Mouse (Mus musculus): ENCODE data around the gene Psme1.

Psme1 gene

DNA sequence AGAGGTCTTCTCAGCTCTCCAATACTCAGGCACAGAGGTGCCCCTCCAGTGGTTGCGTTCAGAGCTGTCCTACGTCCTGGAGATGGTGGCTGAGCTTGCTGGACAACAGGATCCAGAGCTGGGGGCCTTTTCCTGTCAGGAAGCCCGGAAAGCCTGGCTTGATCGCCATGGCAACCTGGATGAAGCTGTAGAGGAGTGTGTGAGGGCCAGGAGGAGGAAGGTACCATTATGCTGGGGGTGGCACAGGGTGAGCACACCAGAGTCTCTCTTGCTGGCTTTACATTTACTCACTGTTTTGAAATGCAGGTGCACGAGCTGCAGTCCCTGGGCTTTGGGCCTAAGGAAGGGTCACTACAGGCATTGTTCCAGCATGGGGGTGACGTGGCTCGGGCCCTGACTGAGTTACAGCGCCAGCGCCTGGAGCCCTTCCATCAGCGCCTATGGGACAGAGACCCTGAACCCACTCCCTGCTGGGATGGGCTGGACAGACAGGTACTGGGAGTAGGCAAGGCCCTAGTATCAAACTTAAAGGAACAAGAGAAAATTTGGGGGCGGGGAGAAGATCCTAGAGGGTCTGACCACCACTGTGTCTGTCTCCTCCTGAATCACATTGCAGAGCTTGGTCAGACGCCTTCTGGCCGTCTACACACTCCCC lies 18.2 kb downstream of the Psme1 start:
- DNase-seq (ENCODE audit: extremely low read depth, low read depth, low spot score) = no peak

DNA sequence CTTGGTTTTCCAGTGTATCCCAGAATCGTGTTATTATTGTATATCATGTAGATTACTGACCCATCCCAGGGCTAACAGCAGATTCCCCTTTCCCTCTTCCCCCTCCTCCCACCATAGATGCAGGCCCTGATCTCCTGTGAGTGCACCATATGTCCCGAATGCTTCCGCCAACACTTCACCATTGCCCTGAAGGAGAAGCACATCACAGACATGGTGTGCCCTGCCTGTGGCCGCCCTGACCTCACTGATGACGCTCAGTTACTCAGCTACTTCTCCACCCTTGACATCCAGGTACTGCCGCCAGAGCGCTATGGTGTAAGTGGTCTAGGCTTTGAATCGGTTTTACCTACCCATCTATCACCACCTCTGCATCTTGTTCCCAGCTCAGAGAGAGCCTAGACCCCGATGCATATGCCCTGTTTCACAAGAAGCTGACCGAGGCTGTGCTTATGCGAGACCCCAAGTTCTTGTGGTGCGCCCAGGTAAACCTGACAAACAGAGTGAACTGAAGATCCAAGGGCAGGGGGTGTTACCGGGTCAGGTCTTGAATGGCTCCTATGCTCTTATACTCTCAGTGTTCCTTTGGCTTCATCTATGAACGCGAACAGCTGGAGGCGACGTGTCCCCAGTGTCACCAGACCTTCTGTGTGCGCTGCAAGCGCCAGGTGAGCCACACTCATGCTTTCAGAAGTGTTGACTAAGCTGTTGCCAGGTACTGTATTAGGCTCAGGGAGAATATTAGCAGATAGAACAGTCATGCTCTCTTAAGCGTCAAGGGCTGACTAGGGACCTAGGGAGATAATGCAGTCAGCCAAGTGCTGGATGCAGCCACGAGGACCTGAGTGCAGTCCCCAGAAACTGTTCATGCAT lies 20.8 kb downstream of the Psme1 start:
- DNase-seq (ENCODE audit: extremely low read depth, low read depth, low spot score) = no peak

DNA sequence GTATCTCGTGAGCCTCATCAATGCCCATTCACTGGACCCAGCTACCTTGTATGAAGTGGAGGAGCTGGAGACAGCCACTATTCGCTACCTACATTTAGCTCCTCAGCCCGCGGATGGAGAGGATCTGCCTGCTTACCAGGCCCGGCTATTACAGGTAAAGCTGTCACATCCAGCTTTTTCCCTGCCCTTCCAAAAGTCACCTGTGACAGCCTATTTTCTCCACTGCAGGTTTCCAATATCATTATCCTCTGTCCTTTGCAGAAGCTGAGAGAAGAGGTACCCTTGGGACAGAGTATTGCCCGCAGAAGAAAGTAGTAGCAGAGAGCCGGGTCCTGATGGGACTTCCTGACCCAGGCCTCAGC lies 25.3 kb downstream of the Psme1 start, which contains the start of gene Irf9:
Irf9 (plus strand) TSS at position 301 of the 362 bp plus-strand sequence.
- DNase-seq (ENCODE audit: extremely low read depth, low read depth, low spot score) = no peak

DNA sequence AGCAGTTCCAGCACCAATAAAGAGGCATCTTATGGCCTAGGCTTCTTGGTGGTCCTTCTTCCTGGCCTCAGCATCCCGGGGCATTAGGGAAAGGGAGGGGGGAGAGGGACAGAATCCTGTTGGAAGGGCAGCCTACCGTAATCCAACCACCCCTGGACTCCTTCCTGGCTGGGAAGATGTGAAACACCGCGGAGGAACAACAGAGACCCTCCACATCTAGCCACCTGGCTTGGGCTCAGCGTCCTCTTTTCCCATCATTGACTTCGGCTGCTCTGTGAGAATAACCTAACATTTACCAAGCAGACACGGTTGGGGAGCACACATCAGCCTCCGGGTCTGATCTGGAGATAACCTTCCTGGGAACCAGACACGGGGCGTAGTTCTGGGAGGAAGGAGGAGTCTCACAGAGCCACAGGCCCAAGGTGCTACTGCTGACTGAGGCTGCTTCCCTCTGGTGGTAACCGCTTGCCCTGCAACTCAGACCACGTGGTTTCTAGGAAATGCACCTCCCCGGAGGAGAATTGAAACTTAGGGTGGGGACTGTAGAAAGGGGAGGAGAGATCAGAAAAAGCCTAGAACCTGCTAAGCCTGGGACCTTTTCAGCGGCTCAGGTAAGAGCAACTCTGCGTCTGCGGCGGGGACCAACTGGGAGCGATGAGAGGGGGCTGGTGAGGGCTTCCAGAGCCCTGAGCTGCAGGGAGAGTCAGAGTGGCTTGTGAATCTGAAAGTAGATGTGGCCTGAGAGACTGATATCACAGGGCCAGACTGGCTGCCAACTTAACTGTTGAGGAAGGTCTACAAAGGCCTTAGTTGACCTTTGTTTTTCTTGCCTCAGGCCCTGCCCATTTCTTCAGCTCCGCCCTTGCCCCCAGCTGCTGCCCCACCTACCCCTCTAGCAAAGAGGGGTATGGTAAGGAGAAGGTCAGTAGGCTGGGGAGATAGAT lies 26.0 kb downstream of the Psme1 start:
- peak; percentile 66 for DNase-seq (ENCODE audit: extremely low read depth, low read depth, low spot score)

DNA sequence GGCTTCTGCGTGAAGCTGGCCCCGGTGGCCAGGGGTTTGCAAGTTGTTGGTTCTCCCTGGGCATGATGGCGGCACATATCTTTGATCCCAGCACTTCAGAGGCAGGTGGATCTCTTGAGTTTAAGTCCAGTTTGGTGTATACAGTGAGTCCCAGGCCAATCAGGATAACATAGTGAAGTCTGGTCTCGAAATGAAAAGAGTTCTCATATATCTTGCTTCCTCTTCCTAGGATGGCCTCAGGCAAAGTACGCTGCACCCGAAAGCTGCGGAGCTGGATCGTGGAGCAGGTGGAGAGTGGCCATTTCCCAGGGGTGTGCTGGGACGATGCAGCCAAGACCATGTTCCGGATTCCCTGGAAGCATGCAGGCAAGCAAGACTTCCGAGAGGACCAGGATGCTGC lies 26.9 kb downstream of the Psme1 start:
- no peak for DNase-seq (ENCODE audit: extremely low read depth, low read depth, low spot score)

DNA sequence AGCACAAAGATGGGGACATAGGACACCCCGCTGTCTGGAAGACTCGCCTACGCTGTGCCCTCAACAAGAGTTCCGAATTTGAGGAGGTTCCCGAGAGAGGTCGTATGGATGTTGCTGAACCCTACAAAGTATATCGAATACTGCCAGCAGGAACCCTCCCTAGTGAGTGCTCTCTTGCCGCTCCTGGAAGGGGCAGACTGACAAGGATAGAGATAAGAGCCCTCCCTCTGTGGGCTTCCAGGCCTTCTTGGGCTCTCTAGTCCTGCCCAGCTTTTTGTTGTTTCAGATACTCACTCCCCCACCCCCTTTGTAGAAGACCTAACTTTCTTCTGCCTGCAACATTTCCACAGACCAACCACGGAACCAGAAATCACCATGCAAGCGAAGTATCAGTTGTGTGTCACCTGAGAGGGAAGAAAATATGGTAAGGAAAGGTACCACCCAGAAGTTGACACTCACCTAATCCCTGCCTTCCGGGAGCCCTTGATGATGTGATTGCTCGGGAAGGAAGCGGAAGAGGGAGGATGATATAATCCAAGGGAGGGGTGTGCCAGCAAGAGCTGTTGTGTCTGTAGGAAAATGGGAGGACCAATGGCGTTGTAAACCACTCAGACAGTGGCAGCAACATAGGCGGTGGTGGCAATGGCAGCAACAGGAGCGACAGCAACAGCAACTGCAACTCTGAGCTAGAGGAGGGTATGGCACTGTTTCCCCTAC lies 28.0 kb downstream of the Psme1 start:
- no peak for DNase-seq (ENCODE audit: extremely low read depth, low read depth, low spot score)

DNA sequence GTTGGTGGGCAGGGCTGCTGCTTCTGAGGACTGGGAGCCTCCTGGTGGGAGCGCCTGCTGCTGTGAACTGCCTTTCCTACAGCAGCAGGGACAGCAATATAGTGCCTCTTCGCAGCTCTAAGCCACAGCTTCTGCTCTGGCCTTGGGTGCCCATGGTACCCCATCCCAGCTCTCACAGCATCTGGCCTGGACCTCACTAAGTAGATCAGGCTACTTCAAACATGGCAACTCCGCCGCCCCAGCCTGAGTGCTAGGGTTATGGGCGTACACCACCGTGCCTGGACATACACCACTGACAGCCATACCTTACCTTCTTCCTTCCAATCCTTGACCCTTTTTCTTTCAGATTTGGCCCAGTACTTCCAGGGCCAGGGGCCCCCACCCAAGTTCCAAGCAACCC lies 30.4 kb downstream of the Psme1 start:
- no peak for DNase-seq (ENCODE audit: extremely low read depth, low read depth, low spot score)

DNA sequence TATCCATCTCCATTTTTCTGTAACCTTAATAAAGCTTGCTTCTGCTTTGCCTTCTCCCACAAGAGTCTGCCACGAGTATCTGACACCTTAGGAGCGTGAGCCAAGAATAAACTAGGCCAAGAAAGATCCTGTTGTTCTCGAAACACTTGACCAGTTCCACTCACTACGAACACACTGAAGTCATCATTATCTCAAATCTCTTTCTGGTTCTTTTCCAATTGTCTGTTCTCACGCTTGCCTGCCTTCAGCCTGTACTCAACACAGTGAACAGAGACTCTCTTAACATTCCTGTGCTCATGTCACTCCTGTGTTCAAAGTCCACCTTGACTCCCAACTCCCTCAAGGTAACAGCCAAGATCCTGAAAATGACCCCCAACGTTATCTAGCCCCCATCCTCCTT lies 35.4 kb downstream of the Psme1 start:
- no peak for DNase-seq (ENCODE audit: extremely low read depth, low read depth, low spot score)

DNA sequence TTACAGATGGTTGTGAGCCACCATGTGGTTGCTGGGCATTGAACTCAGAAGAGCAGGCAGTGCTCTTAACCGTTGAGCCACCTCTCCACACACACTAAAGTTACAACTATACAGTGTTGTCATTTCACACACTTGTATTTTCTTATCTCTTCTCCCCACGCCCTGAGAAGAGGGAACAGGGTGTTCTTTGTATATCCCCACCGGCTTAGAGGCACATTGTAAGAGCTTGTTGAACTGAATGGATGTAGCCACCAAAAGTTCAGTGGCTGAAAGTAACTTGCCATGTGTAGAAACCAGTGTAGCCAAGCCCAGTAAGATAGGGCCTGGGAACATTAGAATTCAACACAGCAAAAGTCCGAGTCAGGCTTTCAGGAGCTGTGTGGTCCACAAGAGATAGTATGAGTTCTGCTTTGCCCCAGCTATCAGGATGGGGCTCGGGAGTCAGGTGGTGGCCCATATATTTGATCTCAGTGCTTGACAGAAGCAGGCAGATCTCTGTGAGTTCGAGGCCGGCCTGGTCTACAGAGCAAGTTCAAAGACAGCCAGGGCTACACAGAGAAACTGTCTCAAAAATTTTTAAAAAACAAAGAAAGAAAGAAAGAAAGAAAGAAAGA lies 36.7 kb downstream of the Psme1 start:
- no peak for DNase-seq (ENCODE audit: extremely low read depth, low read depth, low spot score)

DNA sequence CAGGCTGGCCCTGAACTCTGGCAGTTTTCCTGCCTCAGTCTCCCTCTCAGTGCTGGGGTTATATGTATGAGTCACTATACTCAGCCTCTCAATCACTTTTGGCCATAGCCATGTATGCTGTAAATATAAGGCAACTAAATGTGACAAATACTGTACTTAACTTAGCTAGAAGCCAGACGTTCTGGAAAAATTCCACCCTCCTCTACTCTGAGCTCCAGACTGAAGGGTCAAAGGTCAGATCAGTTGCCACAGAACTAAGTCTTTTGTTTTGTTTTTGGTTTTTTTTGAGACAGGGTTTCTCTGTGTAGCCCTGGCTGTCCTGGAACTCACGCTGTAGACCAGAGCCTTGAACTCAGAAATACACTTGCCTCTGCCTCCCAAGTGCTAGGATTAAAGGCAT lies 38.0 kb downstream of the Psme1 start:
- no peak for DNase-seq (ENCODE audit: extremely low read depth, low read depth, low spot score)

DNA sequence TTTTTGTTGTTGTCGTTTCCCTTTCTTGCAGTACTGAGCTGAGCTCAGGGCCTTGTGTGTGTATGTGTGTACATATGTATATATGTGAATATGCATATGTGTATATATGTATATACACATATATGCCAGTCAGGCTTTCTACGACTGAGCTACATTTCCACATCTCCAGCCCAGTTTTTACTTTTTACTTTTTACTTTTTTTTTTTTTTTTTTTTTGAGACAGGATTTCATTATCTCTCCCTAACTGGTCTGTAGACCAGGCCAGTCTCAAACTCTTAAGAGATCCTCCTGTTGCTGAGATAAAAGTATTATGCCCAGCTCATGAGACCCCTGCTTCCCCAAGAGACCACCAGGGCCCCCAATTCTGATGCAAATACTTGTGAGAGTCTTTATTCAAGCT lies 38.9 kb downstream of the Psme1 start:
- DNase-seq (ENCODE audit: extremely low read depth, low read depth, low spot score) = no peak

DNA sequence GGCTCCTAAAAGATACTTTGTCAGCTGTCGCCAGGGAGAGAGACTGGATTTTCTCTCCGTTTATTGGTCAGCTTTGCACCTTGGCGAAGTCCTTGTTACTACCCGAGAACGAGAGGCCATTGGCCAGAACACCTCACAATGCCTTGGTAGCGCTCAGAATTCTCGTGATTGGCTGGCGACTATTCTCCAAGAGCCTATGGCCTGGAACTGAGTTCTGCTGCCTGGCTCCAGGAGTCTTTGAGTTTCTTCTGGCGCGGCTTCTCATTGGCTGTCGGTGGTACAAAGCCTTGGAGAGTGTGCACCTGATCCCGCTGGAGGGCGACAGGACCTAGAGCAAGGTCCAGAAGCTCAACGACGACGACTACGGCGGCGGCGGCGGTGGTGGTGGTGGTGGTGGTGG lies 39.9 kb downstream of the Psme1 start, which contains the start of gene Rec8:
Rec8 (plus strand) TSS at position 216 of the 400 bp plus-strand sequence.
- DNase-seq (ENCODE audit: extremely low read depth, low read depth, low spot score) = no peak

DNA sequence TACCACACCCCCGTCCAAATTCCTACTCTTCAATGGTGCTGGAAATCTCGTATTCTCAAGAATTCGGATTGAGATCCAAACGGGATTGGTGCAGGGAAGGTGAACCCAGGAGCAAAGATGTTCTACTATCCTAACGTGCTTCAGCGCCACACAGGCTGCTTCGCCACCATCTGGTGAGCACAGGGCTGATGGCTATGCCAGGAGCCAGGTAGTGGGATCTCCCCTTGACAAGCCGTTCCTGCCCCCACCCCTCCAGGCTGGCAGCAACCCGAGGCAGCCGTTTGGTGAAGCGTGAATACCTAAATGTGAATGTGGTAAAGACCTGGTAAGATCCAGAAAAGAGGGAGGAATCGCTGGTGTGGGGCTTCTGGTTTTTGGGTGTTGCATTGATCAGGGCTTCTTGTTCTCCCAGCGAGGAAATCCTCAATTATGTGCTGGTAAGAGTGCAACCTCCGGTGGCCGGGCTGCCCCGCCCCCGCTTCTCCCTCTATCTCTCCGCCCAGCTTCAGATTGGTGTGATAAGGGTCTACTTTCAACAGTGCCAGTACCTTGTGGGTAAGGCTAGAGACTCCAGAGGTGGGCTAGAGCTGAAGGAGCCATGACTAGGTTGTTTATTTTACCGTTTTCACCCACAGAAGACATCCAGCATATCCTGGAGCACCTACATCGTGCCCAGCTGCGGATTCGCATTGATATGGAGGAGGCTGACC lies 40.7 kb downstream of the Psme1 start:
- no peak for DNase-seq (ENCODE audit: extremely low read depth, low read depth, low spot score)

DNA sequence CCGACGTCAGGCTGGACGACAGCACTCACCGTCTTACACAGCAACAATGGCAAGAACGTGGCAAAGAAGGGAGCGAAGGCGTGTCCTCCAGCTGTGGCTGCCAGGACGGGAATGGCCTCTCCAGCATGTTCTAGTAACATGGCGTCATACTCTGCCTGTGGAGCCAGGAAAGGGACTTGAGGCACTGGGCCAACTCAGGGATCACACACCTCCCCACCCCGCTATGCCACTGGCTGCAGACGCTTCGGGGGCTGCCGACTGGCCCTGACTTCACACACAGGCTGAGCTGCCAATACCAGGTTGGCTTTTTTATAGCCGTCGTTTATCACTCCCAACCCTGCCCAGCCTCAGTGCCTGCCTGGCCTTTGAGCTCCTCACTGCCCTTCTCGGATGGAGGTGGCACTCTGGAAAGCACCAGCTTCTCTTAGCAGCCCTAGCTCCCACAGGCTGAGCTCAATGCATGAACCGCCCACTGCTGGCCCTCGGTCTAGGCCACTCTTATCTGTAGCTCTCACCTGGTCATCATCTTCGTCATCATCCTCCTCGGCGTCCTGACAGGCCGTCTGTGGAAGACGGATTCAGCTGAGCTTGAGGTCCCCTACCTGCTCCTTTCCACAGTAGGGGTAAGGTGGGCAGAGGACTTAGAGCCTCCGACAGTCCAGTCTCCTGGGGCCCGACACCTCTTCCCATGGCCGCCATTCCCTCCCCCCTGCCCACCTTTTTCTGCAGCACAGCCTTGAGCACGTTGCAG lies 50.3 kb downstream of the Psme1 start:
- DNase-seq (ENCODE audit: extremely low read depth, low read depth, low spot score) = no peak

DNA sequence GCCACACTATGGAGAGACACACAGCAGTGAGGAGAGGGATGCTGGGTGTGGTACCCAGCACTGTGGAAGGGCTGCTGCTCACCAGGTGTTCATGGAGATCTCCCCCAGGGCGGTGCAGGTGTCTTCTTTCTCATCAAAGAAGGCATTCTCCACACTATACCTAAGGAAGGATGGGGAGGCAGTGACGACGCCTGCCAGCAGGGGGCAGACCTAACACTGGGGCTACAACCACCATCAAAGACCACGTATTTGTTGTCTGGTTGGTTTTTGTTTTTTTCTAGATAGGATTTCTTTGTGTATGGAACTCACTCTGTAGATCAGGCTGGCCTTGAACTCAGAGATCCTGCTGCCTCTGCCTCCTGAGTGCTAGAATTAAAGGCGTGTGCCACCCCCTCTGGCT lies 51.4 kb downstream of the Psme1 start:
- DNase-seq (ENCODE audit: extremely low read depth, low read depth, low spot score) = no peak

Data from fat pad, adult 2 months (tissue).